Mouse (Mus musculus) bone marrow macrophage, adult 2 months (primary cell): ENCODE measurements around the gene Flt3.

ENCODE experiments used
- CTCF ChIP-seq: IDR thresholded peaks from 2 replicates; pipeline ENCODE4 v1.5.1; 2012; ENCODE audit warnings: low read depth, mild to moderate bottlenecking, low read length, moderate library complexity
- POLR2A ChIP-seq: IDR thresholded peaks from 2 replicates; pipeline ENCODE4 v1.6.1; 2012; ENCODE audit warnings: mild to moderate bottlenecking, low read depth, low read length, borderline replicate concordance

GRCm38 (mm10) chr5:147392667-147393213 lies 7.5 kb downstream of the Flt3 start:
- TF ChIP-seq POLR2A (no peak), CTCF (no peak)
